Mouse (Mus musculus): ENCODE measurements around the gene Mphosph9. TPM values are rescaled to one million over a fixed set of nuclear protein-coding genes. Genes with fewer than 3 reads are reported as not detected.

Gene Mphosph9
- total RNA-seq, 2 experiments from 2014 or later, result 20.9 to 23.1 TPM

DNA sequence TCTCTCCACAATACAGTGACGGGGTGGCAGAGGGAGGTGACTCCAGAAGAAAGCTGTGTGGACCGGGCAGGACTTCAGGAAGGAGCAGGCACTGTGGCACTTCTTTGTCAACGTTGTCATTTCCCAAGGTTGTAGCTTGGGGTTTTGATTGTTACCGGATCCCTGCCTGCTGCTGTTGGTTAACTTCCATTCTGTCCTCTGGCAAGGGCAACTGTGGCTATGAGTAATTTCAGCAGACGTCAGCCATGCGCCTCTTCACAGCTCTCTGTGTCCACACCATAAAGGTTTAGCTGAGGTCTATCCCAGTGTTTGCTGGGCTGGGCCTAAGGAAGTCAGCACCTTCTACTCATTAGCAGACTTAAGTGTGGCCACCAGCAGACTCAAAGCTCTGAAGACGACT lies 82.9 kb downstream of the Mphosph9 start:
- Histone ChIP-seq H3K4me3 (no peak overlapping the region), H3K27ac (no peak overlapping the region)
- no peak for DNase-seq (ENCODE audit: extremely low spot score in 1 of 2, low spot score in 2 of 2)
- no peak for TF ChIP-seq CTCF (IDR thresholded peaks at IDR 0.05)
- intact Hi-C loops (cut with DNase I), result no loop called here

DNA sequence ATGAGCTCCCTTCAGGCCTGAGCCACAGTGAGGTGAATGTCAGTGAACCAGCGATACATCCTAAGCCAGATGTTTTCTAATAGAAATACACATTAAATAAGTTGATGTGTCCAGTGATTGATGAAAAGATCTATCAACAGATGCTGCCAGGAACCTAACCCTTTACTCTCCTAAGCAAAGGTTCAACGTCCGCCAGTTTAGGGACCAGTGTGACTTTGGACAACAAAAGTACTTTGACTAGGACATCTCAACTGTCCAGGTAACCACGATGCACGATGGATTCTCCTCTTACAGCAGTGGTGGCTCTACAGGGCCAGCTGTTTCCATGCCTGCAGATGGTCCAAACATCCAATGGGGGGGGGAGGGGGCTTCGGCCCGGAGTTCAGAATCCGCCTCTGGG lies 83.3 kb downstream of the Mphosph9 start:
- intact Hi-C loops (cut with DNase I), result no loop called here

DNA sequence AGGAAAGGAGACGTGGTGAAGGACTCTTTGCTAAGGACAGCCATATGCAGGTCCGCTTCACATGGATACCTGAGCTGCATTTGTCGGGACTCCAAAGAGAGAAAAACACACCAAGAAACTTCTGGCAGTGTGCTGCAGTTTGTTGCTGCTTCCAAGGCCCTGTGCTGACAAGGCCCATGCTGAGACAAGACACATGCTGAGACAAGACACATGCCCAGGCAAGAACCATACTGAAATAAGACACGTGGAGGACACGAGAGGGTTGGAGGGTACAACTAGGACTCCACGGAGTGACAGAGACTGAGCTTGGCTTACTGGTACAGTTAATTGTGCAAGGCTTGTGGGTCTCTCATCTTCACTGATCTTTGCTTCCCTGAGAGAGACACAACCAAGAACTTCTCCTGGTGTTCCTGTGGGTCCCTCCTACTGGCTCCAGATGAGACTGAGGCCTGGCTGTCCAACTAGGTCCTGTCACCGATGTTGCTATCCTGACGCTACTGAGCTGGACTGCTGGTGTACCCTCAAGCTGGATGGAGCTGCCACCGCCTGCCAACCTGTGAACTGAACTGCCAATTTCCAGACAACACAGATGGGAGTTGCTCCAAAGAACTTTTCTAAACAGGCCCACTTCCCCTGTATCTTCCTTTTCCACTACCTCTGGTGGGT lies 84.4 kb downstream of the Mphosph9 start:
- no peak for DNase-seq (ENCODE audit: extremely low spot score in 1 of 2, low spot score in 2 of 2)
- no peak for TF ChIP-seq CTCF (IDR thresholded peaks at IDR 0.05)
- no peak overlapping the region for H3K4me3 ChIP-seq
- intact Hi-C loops (cut with DNase I), result no loop called here
- no peak overlapping the region for H3K27ac ChIP-seq

More for the DNA sequence above, 83.3 kb downstream of the Mphosph9 start:
- no peak overlapping the region for H3K27ac ChIP-seq
- no peak for TF ChIP-seq CTCF (IDR thresholded peaks at IDR 0.05)
- H3K4me3 ChIP-seq, result no peak overlapping the region
- no peak for DNase-seq (ENCODE audit: extremely low spot score in 1 of 2, low spot score in 2 of 2)

DNA sequence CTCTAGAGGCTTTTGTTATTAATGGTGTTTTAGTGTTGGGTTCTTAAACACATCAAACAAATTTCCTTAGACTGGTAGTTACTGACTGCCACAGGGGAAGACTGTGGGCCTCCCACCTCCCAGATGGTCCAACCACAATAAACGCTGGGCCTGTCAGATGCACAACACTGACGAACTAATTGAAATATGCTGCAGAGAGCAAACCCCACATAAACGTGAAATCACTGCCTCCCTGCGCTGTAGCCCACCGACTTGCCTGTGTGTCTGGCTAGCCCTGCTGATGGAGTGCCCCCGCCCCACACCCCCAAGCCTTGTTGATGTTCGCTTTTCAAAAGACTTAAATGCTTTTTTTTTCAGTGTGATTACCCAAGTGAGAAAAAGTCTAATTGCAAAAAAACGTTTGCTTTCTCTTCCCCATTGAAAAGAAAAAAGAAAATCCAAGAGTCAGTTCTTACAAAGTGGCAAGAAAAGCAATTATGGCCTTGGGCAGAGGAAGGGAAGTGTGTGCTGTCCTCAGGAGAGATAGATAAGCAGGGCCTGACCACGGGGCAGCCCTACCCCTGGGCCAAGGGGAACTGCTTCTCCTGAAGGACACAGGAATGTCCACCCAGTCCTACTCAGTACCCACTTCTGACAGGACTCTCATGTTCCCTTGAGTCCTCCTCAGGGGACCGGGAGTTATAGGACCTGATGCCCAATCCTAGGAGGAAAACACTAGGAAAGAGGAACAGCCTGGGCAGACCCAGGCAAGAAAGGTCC lies 85.9 kb downstream of the Mphosph9 start:
- no peak for TF ChIP-seq CTCF (IDR thresholded peaks at IDR 0.05)
- DNase-seq (ENCODE audit: extremely low spot score in 1 of 2, low spot score in 2 of 2), result no peak
- intact Hi-C loops (cut with DNase I), result no loop called here
- Histone ChIP-seq H3K27ac (peak overlapping the region; percentile 71), H3K4me3 (no peak overlapping the region)

DNA sequence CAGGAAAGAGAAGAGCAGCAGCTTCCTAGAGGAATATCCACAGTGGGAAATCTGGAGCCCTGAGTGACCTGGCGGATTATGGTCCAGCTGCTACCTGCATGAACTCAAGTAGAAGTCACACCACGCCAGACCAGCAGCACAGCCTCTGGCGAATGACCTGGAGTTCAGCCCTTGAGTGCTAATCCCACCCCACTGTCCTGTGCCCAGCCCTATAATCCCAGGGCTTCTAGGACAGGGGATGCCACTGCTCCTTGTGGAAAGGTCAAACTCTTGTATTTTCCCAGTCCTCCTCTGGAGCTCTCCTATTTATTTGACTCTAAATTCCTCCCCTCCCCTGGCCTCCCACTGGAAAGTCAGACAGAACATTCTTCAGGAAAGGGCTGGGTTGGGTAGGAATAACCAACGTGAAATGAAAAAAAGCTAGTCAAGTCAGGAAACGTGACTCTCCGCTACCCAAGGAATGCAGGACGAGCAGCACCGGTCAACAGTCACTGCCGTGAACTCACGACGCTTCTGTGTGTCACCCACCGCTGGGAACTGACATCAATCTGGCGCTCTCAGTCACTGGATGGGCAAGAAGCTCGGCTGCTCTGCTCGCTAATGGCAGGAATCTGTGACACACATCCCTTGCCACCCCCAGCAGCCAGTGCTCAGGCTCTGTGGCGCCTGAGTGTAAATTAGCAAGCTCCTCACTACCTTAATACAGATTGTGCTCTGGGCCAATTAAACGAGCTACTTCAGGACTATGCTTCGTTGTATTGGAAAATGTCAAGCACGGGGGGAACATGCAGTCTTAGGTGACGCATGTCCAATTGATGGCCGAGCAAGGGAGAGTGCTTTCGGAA lies 86.7 kb downstream of the Mphosph9 start:
- Histone ChIP-seq H3K4me3 (no peak overlapping the region), H3K27ac (peak overlapping the region; percentile 71)
- no peak for DNase-seq (ENCODE audit: extremely low spot score in 1 of 2, low spot score in 2 of 2)
- TF ChIP-seq CTCF (IDR thresholded peaks at IDR 0.05), result no peak
- intact Hi-C loops (cut with DNase I), result no loop called here

DNA sequence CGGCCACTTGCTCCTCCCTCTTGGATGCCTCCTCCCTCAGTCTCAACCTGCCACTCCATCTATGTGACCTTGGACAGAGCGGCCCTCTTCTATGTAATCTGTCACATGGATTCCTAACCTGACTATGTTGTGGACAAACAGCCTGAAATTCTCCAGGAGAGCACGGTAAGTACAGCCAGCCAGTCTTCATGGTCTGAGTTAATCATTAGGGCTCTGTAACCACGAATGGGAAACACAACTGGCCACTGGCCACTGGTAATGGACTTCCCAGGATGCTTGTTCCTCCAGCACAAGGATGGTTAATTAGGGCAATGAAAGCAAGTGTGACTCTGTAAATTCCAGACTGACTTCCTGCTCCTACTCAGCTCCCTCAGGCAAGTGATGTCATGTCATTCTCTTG lies 91.6 kb downstream of the Mphosph9 start:
- Histone ChIP-seq H3K27ac (no peak overlapping the region), H3K4me3 (no peak overlapping the region)
- intact Hi-C loops (cut with DNase I), result no loop called here
- DNase-seq (ENCODE audit: extremely low spot score in 1 of 2, low spot score in 2 of 2), result no peak
- no peak for TF ChIP-seq CTCF (IDR thresholded peaks at IDR 0.05)

DNA sequence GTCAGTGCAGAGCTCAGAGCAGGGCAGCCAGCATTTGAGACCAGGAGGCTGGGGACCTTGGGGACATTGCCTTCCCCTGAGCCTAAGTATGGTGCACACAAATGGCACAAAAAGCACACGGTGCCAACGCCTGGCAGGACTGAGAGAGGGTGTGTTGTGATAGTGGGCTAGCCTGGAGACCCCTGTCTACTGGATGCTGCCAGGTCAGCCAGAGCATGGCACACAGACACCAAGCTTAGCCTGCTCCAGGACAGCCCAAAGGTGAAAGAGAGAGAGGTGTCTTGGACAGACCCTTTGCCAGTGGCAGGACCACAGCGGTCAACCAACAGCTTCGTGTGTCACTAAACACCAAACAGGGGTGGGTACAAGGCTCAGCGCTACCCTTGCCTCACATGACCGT lies 93.0 kb downstream of the Mphosph9 start:
- Histone ChIP-seq H3K4me3 (no peak overlapping the region), H3K27ac (peak overlapping the region; percentile 82)
- no peak for TF ChIP-seq CTCF (IDR thresholded peaks at IDR 0.05)
- DNase-seq (ENCODE audit: extremely low spot score in 1 of 2, low spot score in 2 of 2), result no peak
- intact Hi-C loops (cut with DNase I), result no loop called here

DNA sequence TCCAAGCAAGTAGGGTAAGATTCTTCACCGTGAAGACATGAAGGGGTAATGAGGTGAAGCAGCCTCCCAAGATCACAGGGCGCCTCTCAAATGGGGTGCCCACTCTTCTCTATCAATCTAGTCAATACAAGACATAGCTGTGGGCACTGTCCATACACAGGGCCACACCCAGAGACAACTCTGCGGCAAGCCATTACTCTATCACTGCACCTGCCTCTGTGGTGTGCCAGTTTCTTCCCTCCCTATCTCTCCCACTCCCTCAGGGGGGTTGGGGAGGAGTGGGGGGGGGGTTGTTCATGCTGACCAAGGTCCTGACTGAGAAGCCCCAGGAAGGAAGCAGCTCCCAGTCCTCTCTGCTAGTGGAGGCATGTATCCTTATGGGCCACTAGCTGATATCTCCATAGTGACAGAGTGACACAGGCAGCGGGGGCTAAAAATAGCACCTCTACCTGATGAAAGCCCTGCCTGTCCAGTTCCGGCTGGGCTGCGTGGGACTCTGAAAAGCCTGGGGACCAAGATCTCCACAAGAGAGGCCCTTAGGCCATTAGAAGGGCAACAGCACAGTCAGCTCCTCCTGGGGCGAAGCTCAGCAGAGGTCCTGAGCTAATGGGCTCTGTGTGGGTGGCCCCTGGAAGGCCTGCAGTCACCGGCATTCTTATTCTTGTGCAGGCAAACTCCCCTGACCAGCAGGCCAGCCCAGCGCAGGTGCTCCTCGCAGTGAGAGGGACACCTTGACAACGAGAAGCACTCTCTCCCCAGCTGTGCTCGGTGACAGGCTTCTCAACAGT lies 93.7 kb downstream of the Mphosph9 start:
- Histone ChIP-seq H3K4me3 (no peak overlapping the region), H3K27ac (peak overlapping the region; percentile 82)
- intact Hi-C loops (cut with DNase I), result no loop called here
- no peak for TF ChIP-seq CTCF (IDR thresholded peaks at IDR 0.05)
- DNase-seq (ENCODE audit: extremely low spot score in 1 of 2, low spot score in 2 of 2), result no peak

DNA sequence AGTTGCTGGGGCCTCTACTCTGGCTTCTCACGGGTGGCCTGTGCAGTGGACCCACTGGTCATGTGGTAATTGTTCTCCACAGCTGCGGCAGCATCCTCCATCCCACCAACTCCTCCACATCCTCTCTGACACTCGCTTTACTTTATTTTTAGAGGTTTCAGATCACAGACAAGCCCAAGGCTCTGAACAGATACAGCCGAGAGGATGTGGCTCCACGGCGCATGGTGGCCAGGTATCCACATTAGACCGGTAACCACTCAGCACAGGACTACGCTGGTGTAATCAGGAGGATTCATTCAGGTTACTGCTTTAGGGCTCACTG lies 94.7 kb downstream of the Mphosph9 start:
- TF ChIP-seq CTCF (IDR thresholded peaks at IDR 0.05), result no peak
- intact Hi-C loops (cut with DNase I), result no loop called here
- Histone ChIP-seq H3K4me3 (no peak overlapping the region), H3K27ac (peak overlapping the region; percentile 82)
- no peak for DNase-seq (ENCODE audit: extremely low spot score in 1 of 2, low spot score in 2 of 2)

DNA sequence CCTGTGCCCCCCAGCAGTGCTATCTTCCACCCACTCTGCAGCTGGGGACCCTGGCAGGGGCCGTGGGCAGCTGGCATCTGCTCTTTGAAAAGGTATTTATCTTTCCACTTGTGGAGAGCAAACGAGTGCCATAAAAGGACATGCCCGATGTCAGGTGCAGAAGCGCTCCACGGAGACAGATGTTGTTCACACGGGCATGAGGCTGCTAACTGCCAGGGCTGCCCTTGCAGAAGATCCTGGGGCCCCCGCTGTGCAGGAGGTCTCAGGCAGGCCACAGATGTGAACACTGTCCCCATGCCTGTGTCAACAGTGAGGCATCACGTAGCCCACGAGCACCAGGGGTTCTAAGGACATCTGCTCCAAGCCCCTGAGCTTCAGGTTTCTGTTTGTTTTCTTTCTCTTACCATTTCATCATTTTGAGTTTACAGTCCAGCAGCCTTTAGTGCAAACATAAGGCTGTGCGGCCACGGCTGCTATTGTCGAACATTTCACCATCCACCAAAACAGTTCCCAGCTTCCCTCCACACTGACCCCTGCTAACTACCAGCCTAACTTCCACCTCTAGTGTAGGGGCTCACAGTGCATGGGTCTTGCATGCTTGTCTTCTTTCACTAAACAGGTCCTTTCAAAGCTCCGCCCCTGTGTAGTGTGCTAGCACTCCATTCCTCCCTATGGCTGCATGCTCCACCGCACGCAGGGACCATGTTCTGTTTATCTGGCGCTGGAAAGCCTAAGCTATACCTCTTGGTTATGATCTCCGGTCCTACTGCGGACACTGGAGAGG lies 95.2 kb downstream of the Mphosph9 start:
- no peak for TF ChIP-seq CTCF (IDR thresholded peaks at IDR 0.05)
- Histone ChIP-seq H3K27ac (peak overlapping the region; percentile 82), H3K4me3 (no peak overlapping the region)
- no peak for DNase-seq (ENCODE audit: extremely low spot score in 1 of 2, low spot score in 2 of 2)
- intact Hi-C loops (cut with DNase I), result no loop called here

DNA sequence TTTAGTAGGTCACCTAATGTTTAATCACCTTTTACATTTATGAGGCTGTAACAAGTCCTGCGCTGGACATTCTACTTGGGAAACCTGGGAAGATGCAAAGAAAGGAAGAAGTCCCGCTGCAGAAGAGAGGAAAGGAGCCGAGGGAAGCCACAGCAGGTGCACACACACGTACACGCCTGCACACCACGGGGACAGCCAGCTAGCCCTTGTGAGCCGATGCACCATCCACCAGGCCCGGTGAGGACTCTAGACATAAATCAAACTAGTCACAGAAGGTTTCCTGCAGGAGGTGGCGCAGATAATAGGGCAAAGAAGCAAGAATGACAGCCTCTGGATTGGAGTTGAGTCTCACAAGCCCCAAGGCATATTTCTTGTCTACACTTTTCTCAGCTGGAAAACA lies 97.3 kb downstream of the Mphosph9 start:
- no peak for TF ChIP-seq CTCF (IDR thresholded peaks at IDR 0.05)
- no peak overlapping the region for H3K27ac ChIP-seq
- no peak overlapping the region for H3K4me3 ChIP-seq
- intact Hi-C loops (cut with DNase I), result no loop called here
- no peak for DNase-seq (ENCODE audit: extremely low spot score in 1 of 2, low spot score in 2 of 2)

Data from left cerebral cortex, adult 2 months (tissue).